Mouse (Mus musculus) spleen, adult 2 months (tissue): ENCODE measurements around the gene Ecpas.

Experiments
- CTCF ChIP-seq: fragments of 200-500 bp; IDR thresholded peaks from 2 replicates; pipeline ENCODE4 v1.5.1; 2011; ENCODE audit warnings: mild to moderate bottlenecking, inconsistent platforms; ENCODE audit not compliant: insufficient read depth, insufficient read length, insufficient replicate concordance; ENCODE audit errors: extremely low read depth
- POLR2A ChIP-seq: fragments of 200-500 bp; IDR thresholded peaks from 2 replicates; pipeline ENCODE4 v1.6.1; 2011; ENCODE audit warnings: low read depth, low read length, inconsistent platforms

- TF ChIP-seq CTCF (no peak), POLR2A (no peak)
These were observed 25.8 kb downstream of the Ecpas start for GRCm38 (mm10) chr4:58886778-58887177.
